Mouse (Mus musculus): Measurements from ENCODE around the gene Gm27029.

GRCm38 (mm10) chr11:101418991-101419390 lies 5.6 kb downstream of the Gm27029 start:
- TF ChIP-seq POLR2A (IDR thresholded peaks at IDR 0.05; ENCODE audit: insufficient read depth, low read length) (no peak), CTCF (IDR thresholded peaks at IDR 0.05; ENCODE audit: low read depth, low read length) (no peak), EP300 (IDR thresholded peaks at IDR 0.05; ENCODE audit: insufficient read depth, low read depth, low read length) (no peak)

Measured in ES-Bruce4 (cell line).